Mouse (Mus musculus): ENCODE measurements around the gene Nek10.
A peak's percentile ranks its signal among the peaks of the same experiment; 100 is the strongest.
"Not testable (repeated sequence)": the region's sequence is repeated elsewhere in the genome, so short reads cannot be mapped to it uniquely, and the experiment has no call there.

Gene Nek10

GRCm38 (mm10) chr14:14870463-14870862 is 67.2 kb downstream of the Nek10 start:
- no peak for DNase-seq (ENCODE audit: low read depth)

- no peak for DNase-seq (ENCODE audit: low read depth)
These were observed 67.9 kb downstream of the Nek10 start for GRCm38 (mm10) chr14:14871121-14871520.

- DNase-seq (ENCODE audit: low read depth): no peak
These were observed 68.5 kb downstream of the Nek10 start for GRCm38 (mm10) chr14:14871700-14872099.

GRCm38 (mm10) chr14:14893932-14894652 is 90.9 kb downstream of the Nek10 start:
- peak; percentile 15 for DNase-seq (ENCODE audit: low read depth)

- no peak for DNase-seq (ENCODE audit: low read depth)
These were observed 91.6 kb downstream of the Nek10 start for GRCm38 (mm10) chr14:14894776-14895175.

- DNase-seq (ENCODE audit: low read depth): no peak
These were observed 92.1 kb downstream of the Nek10 start for GRCm38 (mm10) chr14:14895363-14895762.

GRCm38 (mm10) chr14:14896399-14897136 is 93.4 kb downstream of the Nek10 start:
- no peak for DNase-seq (ENCODE audit: low read depth)

- DNase-seq (ENCODE audit: low read depth): peak; percentile 82
These were observed 101.7 kb downstream of the Nek10 start for GRCm38 (mm10) chr14:14904750-14905529.

GRCm38 (mm10) chr14:14905530-14905852 is 102.3 kb downstream of the Nek10 start:
- DNase-seq (ENCODE audit: low read depth): no peak

- no peak for DNase-seq (ENCODE audit: low read depth)
These were observed 122.4 kb downstream of the Nek10 start for GRCm38 (mm10) chr14:14925615-14926014.

GRCm38 (mm10) chr14:14927559-14927958 is 124.3 kb downstream of the Nek10 start:
- no peak for DNase-seq (ENCODE audit: low read depth)

- DNase-seq (ENCODE audit: low read depth): no peak
These were observed 131.8 kb downstream of the Nek10 start for GRCm38 (mm10) chr14:14934977-14935376.

GRCm38 (mm10) chr14:14945930-14946329 is 142.7 kb downstream of the Nek10 start:
- DNase-seq (ENCODE audit: low read depth): no peak

GRCm38 (mm10) chr14:14949023-14949422 is 145.8 kb downstream of the Nek10 start:
- DNase-seq (ENCODE audit: low read depth): no peak

- DNase-seq (ENCODE audit: low read depth): no peak
These were observed 148.6 kb downstream of the Nek10 start for GRCm38 (mm10) chr14:14951808-14952207.

GRCm38 (mm10) chr14:14959780-14960440 is 156.7 kb downstream of the Nek10 start:
- no peak for DNase-seq (ENCODE audit: low read depth)

GRCm38 (mm10) chr14:14960441-14960988 is 157.3 kb downstream of the Nek10 start:
- no peak for DNase-seq (ENCODE audit: low read depth)

- DNase-seq (ENCODE audit: low read depth): no peak
These were observed 167.4 kb downstream of the Nek10 start for GRCm38 (mm10) chr14:14970633-14971032.

- DNase-seq (ENCODE audit: low read depth): no peak
These were observed 167.8 kb downstream of the Nek10 start for GRCm38 (mm10) chr14:14971056-14971455.

GRCm38 (mm10) chr14:14974156-14974555 is 170.9 kb downstream of the Nek10 start:
- DNase-seq (ENCODE audit: low read depth): no peak

- DNase-seq (ENCODE audit: low read depth): not testable (repeated sequence)
These were observed 180.9 kb downstream of the Nek10 start for GRCm38 (mm10) chr14:14984106-14984505.
